In the genomic region with DNA sequence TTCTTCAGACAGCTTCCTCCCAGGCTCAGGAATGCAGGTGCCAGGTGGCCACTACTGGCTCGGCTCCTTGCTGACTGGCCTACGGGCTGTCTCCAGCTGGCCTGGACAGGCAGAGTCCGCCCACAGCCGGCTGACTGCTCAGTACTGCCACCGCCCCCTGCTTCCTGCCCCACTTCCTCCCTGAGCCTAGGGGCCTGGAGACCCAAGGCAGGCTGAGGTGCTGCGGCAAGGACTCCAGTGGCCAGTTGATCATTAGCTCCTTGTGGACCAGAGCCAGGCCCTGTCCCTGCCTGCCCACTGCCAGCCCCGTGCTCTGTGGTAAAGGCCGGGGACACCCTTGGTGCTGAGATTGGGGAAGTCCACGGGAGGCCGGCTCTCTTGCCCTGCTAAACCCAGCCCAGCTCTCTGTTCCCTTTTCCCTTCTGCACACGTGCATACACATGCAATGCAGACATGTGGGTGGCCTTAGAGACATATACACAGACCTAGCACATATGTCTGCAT, we compare ENCODE assay signal across 8 mouse cellular contexts. TPM values are rescaled to one million over a fixed set of nuclear protein-coding genes. Genes with fewer than 3 reads are reported as not detected.
A peak's percentile ranks its signal among the peaks of the same experiment; 100 is the strongest.
DNase-seq lines count a peak whose midpoint lies in the region; ATAC-seq lines count a peak whose summit lies in the region.

No protein-coding gene starts in this region.

- peak overlapping the region; percentile 48; the same call in 1 of the 2 replicates for H3K9ac ChIP-seq in heart, embryonic 11.5 days (ENCODE audit: low read depth, low read length)

- 51% methylated on average over 11 of the region's 11 CpGs for WGBS in heart, embryonic 11.5 days (ENCODE audit: insufficient replicate concordance)

- no peaks in the 10 kb centered on the region for H3K27me3 ChIP-seq in heart, embryonic 11.5 days (ENCODE audit: control insufficient read depth, insufficient read depth, low read length)

- 0 out of 2 replicates have a peak, but pooled peaks cover 4% of the 10 kb centered on the region for H3K4me1 ChIP-seq in heart, embryonic 11.5 days (ENCODE audit: control insufficient read depth, insufficient read depth, low read length)

- no peaks in the 10 kb centered on the region for H3K36me3 ChIP-seq in heart, embryonic 11.5 days (ENCODE audit: control insufficient read depth, insufficient read depth, low read length)

- DNase-seq in urinary bladder, adult 18-20 months (ENCODE audit: low spot score in 2 of 2): peak; percentile 46 to 50
- DNase-seq in urinary bladder, postnatal 10 days (ENCODE audit: low spot score): no peak
- DNase-seq in embryo, embryonic 11 days: peak; percentile 59
- DNase-seq in kidney, adult 9 months: peak; percentile 98
- DNase-seq in liver: peak; percentile 53
- peak; percentile 87 to 90 for DNase-seq in monocyte, adult 2 months (ENCODE audit: low read depth in 1 of 2, low spot score in 2 of 2)
- peak; percentile 66 for DNase-seq in testis, postnatal 10 days (ENCODE audit: low spot score)

- H3K4me2 ChIP-seq in heart, embryonic 11.5 days: peak overlapping the region; percentile 50

- H3K27ac ChIP-seq in heart, embryonic 11.5 days (ENCODE audit: low read depth, low read length): peak overlapping the region; percentile 65

- no peaks in the 10 kb centered on the region for H3K9me3 ChIP-seq in heart, embryonic 11.5 days (replicated peaks; ENCODE audit: control insufficient read depth, low read length)

- peak; percentile 60; the same call in 1 of the 2 replicates for ATAC-seq in heart, embryonic 11.5 days (replicated peaks; ENCODE audit: insufficient number of reproducible peaks, low FRiP score, low TSS enrichment)

- peak overlapping the region; percentile 31 for H3K4me3 ChIP-seq in heart, embryonic 11.5 days (ENCODE audit: low read depth, low read length)

RNA-seq across cellular contexts. Expression of a gene that starts 10.8 kb away (rescaled TPM):
- 4.7 and 8.4 TPM in 2 replicates for polyA plus RNA-seq in heart, embryonic 11.5 days (2014; fragmentation: Nextera tagmentation; extraction: Ambion mirVana)

RNA-seq across cellular contexts. Expression of a gene that starts 28.7 kb away (rescaled TPM):
- polyA plus RNA-seq in heart, embryonic 11.5 days (2014; fragmentation: Nextera tagmentation; extraction: Ambion mirVana): 1.9 and 2.5 TPM in 2 replicates

RNA-seq across cellular contexts. Expression of a gene that starts 49.4 kb away (rescaled TPM):
- 3.7 and 4.1 TPM in 2 replicates for polyA plus RNA-seq in heart, embryonic 11.5 days (2014; fragmentation: Nextera tagmentation; extraction: Ambion mirVana)
